Mouse (Mus musculus) R1 (cell line): Measurements from ENCODE around the gene Spock1.

ENCODE experiments used
- DNase-seq: peaks from one replicate; pipeline ENCODE4 v3.0.0-alpha.2; 2018; ENCODE audit warnings: low read depth, low spot score

The Spock1 gene

DNA sequence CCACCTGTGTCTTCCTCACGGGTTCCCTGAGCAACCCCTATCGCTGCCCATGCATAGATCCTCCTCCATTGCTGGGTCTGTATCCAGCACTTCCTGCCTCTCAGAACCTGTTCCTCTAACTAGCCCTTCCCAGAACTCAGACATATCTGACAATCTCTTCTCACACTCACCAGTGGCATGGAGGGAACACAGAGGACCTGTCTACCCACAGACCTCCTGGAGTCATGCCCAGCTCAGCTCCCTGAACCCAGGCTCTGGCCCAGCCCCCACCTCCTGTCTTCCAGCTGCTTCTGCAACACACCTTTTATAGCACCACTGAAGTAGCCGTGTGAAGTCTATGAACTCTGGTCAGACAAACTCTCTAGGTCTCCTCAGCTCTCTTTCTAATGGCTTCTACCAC lies 101.3 kb downstream of the Spock1 start:
- DNase-seq: no peak

DNA sequence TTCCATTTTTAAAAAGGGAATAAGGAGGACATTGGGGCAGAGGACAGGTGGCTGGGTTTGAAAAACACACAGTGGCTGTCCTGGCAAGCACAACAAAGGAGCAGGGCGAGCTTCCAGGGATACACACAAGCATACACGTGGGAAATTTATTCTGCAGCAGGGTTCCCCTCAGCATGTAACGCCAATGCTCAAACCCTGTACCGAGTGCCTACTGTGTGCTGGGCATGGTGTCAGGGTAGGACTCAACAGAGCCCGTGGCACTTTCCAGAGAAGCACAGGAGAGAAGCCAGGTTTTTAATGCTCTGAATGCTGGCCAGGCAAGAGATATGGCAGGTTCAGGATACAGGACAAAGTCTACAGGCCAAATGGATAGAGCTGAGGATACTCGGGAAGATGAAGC lies 101.8 kb downstream of the Spock1 start:
- no peak for DNase-seq

DNA sequence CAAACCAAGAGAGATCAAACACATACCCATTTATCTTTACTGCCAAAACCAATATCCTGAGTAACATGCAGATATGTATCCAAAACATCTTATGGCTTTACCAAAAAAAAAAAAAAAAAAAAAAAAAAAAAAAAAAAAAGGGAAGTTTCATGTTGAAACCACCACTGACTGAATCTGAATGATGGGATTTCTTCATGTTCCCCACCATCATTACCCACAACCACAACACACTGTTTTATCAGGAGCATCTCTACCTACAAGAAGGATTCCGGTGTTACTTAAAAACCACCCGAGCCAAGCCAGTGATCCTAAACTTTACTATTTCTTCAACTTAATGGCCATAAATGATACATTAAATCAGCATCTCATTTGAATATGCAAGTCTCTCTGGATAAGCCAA lies 109.5 kb downstream of the Spock1 start:
- DNase-seq: no peak

DNA sequence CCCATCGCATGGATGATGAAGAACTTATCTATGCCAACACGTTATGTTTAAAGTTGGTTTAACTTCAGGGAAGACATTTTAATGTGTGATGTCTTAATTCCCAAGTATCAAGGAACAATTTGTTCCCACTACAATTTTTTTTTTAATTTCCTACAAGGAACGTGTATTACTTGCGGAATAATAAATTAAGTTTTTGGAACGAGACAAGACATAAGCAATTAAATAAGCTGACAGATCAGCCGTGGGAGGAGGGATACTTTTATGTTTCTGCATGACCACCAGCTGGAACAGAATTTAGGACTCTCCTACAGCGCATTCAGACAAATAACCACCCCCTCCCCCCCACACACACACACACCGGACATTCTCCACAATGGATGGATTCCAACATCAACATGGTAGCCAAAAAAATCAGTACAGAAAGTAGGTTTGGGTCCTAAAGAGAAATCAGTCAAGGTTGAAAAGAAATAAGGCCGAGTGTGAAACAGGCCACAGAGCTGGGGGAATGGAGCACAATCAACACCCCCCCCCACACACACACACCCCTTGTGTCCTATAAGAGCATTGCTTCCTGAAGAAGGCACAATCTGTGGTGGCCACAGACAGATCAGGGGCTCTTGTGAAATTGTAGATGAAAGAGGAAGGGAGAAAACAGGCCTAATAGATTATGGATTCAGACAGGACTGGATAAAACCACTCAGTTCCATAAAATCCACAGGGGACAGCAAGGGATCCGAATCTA lies 111.0 kb downstream of the Spock1 start:
- DNase-seq: no peak

DNA sequence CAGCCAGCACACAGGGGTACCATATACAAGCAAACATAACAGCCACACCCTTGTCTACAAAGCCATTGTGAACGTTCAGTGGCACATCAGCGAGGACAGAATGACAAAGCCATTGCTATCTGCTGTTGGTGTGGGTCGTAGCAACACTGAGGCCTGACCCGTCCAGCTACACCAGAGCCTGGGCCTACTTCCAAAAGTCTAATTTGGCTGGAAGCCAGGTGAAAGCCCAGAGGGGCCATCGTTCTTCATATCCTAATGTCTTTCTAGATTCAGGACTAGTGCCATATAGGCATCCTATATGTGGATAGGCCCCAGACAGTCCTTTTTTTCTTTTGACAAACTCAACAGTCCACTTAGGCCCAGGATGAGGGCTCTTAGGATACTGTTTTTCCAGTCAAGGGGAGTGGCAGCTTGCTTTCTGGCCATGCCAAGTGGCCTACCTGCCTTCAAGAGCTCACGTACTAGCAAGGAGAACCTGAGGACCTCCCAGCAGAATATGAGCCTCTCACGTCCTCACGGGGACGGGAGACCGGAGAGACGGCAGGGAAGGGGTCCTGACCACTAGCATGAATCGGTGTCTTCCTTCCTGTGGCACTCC lies 114.4 kb downstream of the Spock1 start:
- no peak for DNase-seq

DNA sequence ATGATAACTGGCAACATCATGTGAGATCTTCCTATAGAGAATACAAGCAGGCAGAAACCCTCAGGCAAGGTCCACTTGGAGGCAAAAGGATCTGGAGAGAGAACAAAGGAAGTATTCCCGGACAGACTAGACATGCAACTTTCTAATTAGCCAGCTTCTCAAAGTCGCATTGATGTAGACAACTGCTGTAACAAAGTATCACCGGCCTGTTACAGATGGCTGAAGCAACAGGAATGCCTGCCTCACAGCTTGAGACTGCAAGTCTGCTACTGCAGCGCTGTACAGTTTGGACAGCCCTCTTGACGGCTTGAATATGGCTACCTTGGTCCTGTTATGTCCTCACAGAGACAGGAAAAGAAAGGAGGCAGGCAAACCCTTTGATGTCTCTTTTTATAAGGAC lies 118.3 kb downstream of the Spock1 start:
- peak; percentile 9 for DNase-seq

DNA sequence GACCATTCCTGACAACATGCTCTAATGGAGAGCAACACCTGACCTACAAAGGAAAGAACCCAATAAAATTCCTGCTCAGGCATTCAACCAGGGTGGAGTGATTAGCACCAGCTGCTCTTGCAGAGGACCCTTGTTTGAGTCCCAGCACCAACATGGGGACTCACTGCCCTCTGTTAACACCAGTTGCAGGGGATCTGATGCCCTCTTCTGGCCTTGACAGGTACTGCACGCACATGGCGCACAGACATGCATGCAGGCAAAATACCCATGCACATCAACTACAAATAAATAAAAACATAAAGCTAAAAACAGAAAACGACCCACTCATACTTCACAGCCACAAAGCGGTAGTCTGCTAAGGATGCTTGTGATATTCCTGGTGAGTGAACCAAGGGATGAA lies 119.8 kb downstream of the Spock1 start:
- peak; percentile 27 for DNase-seq

DNA sequence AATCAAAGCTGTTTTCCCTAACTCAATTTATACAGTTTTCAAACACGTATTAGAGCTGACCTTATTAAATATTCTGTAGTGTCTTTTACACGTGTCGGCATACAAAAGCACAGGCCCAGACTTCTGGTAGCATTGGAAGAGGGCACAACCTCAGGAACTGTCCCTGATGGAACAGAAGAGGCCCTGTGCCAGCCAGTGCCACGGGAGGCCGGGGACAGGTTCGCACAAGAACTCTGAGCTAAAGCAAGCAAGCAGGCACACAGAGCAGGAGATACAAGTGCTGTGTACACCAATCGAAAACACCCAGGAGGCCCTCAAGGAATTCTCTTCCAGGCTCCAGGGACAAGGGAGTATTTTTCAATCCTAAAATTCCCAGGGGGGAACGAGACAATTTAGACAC lies 121.9 kb downstream of the Spock1 start:
- no peak for DNase-seq

DNA sequence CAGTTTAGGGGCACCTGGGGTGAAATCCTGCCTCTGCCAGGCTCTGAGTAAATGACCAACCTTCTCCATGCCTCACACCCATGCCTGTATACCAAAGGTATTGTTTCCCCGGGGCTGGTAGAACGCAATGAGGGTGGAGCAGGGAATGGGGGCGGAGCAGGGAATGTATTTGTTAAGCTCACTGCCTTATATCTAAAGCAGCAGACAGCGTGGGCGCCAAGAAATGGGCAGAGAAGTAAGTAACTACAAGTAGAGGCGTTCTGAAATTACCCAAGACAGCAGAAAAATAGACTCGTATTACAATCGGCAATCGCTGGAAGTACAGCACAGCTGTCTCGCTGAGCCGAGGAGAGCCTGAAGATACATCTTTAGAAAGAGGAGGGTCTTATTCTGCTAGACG lies 125.2 kb downstream of the Spock1 start:
- no peak for DNase-seq

DNA sequence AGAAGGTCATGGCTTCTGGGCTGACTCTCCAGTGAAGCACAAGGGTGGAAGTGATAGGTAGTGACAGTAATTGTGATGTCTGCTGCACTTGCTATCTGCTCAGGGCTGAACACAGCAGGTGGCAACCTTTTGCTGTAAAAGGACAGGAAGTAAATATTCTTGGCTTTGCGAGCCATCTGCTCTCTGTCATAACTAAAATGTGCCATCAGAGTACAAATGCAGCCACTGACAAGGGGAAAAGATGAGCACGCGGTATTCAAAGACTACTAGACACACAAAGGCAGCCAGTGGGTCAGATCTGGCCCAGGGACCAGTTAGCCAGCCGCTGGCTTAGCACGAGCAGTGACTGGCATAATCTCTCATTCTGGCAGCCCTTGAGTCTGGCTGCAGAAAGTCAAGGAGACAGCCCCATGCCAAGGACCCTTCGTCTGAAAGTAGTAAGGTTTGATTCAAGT lies 126.0 kb downstream of the Spock1 start:
- no peak for DNase-seq

DNA sequence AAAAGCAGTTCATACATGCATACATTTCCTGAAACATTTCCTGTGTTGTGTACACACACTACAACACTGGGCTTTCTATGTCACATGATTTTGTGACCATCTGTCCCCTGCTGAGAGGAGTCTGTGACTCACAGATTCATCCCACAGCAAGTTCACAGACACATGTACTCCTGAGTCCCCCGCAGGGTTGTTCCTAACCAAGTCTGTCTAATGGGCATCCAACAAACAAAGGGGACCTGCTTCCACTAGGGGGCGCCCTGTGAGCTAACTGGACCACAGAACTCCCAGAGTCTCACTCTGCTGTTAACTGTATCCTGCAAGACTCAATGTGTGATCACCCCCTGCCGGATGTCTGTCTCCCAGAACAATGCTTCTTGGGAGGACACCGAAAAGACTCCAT lies 129.0 kb downstream of the Spock1 start:
- peak; percentile 81 for DNase-seq

DNA sequence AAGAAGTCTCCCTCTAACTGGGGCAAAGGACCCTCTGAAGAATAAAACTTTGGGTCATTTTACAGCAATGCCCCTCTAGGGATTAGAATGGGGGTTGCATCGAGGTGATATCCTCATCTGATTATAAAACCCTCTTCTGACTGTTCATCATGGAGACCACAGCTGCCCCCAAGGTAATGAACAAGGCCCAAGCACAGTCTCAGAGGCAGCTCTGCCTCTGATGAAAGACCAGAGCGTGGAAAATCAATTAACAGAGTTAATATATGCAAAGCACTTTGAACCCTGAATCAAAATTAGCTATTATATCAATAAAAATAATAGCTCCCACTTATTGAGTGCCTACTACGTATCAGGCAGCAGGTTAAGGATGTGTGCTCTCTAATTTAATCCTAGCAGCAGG lies 129.6 kb downstream of the Spock1 start:
- DNase-seq: no peak

DNA sequence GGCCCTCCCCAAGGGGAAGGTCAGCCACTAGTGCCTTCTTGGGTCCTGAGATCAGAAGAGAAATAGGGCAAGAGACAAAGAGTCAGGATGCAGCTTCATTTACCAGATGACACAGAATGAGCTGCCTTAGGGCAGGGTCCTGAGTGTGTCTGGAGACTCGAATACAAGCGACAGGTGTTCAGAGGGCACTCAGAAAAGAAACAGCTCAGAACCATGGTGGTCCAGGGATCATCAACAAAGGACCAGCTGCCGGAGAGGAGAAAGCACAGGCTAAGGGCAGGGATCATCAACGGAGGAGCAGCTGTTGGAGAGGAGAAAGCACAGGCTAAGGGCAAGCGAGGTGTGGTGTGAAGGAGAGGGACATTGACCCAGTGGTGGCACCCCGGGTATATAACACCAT lies 136.1 kb downstream of the Spock1 start:
- no peak for DNase-seq

DNA sequence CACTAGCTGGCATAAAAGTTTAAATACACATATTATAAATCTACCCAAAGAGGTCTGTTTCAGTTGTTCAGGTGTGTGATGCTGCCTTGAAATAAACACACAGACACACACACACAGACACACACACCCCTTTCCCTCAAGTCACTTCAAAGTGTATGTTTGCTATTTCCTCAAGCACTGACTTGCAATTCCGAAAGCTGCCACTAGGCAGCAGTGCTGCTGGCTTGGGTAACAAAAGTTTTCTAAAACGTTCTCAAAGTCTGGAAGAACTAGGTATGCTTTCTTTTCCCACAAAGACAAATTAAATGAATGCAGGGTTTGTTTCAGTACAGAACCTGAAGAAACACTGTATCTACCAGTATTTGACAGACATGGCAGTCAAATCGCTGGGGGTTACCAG lies 141.4 kb downstream of the Spock1 start:
- DNase-seq: peak; percentile 64

DNA sequence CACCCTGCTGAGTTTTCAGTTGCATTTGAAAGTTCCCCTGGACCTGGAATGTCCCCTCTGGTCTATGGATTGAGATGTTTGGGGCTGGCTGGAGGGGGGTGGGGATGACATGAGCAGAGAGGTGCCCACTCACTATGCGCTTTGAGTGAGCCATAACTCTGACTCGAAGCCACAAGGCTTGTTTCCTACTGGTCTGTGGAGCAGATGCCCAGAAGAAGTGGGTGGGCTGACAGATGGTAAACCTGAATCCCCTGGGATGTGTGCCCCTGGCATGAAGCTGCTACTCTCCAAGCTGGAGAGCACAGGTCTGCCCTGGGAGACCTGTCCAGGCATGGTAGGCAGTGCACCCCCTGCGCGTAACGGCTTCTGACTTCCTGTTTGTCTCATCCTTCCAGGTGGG lies 147.0 kb downstream of the Spock1 start:
- no peak for DNase-seq

DNA sequence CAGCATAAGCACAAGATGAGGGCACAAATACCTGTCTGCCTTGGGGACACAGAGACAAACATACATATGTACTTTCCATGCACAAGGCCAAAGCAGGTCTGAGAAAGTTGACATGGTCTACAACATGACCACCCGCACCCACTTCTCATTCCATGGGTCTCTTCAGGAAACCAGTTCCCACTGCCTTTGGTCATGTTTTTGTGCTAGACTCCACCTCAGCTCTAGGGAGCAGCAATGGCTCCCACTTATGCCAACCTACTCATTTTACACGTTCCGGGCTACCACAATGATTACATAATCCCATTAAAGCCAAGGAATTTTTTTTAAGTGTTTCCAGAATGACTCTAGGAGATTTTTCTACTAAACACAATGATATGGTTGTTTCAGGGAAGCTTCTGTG lies 147.5 kb downstream of the Spock1 start:
- DNase-seq: no peak

DNA sequence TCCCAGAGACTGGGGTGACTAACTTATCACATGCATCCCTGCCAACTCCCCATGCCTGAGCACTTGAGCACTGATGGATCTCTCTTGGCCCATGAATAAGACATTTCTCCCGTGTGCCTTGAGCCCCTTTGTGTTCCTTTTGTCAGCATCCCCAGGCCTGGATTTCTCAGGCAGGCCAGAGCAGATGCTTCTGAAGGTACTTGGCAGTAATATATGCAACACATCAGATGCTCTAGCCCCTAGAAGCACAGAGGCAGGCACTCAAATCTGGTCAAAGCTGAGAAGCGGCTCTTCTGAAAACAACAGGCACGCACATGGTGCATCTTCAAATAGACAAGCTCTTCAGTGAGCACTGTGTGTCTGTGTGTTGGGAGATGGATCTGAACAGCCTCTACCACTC lies 151.8 kb downstream of the Spock1 start:
- no peak for DNase-seq

DNA sequence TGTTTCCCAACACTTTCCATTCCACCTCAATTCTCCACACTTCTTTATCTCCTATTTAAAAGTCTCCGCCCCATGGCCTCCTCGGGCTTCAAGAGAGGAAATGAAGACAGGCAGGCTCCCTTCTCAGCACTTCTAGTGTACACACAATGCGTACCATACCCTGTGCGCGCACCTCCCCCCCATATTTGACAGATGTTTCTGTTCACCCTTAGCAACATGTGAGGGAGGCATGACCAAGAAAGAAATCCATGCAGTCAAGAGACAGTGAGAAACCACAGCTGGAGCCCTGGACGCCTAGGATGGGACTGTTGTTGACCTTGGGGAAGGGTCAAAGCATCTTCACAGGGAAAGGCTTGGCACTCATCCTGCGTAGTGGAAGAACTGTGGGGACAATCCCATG lies 157.3 kb downstream of the Spock1 start:
- DNase-seq: no peak

DNA sequence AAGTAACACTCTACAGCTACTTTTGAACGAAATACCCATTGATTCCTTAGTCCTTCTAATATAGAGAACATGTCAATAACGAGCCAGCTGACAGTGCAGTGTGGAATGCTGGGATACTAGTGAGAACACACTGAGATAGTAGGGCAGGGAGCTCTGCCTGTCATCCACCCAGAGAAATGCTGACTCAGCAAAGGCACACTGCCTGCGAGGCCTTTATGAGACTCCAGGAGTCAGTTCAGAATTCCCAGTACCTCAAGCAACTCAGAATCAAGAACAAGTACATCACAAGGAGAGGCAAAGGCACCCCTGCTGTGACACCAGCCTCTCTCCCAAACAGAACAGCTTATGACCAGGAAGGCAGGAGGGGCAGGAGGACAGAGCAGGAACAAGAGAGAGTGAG lies 163.5 kb downstream of the Spock1 start:
- peak; percentile 20 for DNase-seq

DNA sequence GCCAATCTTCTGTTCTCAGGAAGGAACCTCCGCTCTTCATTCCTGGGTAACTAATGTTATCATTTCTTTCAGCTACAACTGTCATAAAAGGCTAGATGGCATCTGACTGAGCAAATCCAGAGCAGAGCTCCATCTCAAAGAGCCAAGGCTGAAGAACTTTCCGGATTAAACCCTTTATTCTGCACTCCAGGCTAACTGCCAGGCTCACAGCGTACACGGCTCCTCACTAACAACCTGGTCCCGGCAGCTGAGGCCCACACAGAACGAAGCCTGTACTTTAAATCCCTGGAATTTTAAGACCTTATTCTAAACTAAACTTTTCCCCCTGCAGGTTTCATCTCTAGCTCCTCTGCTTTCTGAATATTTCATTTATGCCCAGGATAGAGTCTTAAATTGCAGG lies 166.9 kb downstream of the Spock1 start:
- DNase-seq: no peak

DNA sequence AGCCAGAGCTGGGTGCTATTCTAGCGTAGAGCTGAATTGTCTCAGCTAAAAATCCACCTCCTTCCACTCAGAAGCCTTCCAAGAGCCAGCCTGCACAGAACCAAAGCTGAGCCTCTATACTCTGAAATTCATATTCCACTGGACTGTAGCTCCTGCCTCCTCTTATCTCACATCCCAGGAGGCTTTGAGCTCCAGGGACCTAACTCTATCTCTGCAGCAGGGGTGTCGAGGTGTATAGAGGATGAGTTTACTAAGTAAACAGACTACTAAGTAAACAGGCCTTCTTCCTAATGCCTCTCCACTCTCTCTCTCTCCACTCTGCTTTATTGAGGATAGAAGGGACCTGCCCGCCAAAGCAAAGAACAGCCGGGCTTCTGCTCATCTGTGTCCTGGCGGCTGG lies 167.7 kb downstream of the Spock1 start:
- DNase-seq: no peak

DNA sequence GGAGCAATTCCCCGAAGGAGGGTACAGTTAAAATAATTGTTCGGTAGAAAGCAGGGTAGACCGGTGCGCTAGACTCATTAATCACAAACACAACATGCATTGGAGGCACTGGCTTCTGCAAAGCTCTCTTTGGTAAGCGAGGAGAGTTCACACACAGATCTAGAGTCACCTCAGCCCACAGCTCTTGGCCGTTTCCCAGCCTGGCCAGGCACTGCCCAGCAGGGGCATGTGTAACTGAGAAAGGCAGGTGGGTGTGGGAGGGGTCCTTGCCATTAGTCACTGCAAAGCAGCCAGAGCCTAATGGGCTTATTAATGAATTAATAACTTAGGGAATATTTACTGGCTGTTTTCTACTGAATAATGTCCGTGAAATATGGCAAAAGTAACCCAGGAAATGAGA lies 172.1 kb downstream of the Spock1 start:
- DNase-seq: no peak

DNA sequence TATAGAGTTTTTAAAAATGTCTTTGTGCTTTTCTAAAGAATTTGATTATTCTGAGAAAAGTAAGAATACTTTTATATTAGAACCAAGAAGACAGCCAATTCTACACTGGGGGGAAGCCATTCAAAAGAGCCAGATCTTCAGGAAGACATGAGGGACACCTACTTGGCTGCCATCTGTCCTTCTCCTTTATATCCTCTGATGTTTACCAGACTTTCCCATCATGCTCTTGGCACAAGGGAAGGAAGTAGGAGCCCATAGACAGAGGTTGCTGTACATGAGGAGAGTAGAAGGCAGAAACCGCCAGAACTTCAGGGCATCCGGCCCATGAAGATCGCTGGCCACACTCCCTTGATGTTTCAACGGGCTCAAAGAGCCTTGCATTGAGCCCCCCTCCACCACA lies 173.6 kb downstream of the Spock1 start:
- DNase-seq: no peak

DNA sequence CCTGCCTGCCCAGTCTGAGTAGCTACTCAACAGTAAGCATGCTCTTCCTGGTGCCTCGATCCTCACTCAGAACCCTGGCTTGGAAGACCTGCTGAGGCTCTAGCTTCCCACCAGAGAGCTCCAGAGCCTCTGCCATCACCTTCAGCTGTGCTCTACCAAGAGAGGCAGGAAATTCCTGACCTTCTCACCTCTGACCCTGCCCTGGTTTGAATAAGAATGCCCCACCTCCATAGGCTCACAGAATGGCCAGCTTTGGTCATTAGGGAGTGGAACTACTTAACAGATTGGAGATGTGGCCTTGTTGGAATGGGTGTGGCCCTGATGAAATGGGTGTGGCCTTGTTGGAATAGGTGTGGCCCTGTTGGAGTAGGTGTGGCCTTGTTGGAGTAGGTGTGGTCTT lies 174.6 kb downstream of the Spock1 start:
- peak; percentile 66 for DNase-seq
